Mouse (Mus musculus) layer of hippocampus, adult 11-12 months (tissue): ENCODE results near the gene Rbm33.

Source experiments
- DNase-seq: peaks from one replicate; pipeline ENCODE4 v3.0.0; 2022; ENCODE audit warnings: low spot score

Gene Rbm33

DNA sequence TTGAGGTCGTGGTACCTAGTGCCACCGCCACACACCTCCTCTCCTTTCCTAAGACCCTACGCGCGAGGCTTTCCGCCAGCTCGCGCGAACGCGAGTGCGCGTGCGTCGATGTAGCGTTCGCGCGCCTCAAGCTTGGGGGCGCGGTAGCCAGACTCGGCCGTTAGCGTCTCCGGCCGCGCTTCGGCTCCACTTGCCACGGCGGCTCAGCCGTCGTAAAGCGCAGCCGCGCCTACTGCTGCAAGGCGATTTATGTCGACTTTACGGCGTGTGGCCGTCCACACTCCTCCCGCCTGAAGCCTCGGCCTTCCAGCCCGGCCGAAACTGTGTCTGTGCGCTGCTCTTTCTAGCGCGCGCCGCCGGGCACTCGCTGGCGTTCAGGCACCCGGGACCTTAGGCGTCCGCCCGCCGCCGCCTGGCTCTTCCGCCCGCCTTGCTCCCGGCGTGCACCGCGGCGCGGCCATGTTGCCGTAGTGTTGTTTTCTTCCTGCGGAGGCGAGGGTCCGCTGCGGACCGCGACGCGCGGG lies at the start of gene Rbm33:
Rbm33 (plus strand) TSS at position 400 of the 524 bp plus-strand sequence.
- peak; percentile 88 for DNase-seq

DNA sequence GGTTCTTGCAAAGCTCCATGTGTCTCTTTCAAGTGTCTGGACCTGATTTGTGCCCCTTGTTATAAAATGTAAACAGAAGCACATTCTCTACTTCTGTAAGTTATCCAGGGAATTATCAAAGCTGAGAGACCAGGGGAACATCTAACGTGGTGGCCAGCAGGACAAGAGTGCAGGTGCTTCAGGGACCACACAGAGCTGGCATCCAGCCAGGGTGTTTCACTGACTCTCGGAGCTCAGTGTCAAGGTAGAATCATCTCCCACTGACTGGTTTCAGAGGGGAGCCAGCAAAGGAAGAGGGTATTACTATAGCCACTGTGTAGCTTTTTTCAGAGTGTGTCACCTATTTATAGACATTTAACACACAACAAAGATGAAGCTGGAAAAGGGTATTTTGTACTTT lies 49.3 kb upstream of the Rbm33 start:
- no peak for DNase-seq

DNA sequence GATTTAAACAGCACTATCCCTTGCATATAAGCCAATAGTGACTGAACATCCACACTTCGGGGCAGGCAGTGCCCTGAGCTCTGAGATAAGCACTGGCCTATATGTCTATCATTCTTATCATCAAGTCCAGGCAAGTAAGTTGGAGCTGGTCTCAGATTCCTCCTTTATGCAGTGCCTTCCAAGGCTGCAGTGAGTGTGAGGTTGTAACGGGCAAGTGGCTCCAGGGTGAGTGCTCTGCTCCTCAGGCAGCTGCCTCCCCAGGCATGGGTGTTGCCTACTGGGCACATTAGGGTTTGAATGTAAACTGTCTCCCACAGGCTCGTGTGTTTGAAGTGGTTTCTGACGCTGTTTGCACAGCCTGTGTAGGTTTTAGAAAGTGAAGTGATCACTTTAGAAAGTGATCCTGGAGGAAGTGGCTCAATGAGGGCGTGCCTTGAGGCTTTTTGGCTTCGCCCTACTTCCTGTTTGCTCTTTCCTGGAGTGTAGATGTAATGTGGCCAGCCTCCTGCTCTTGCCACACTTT lies 47.4 kb upstream of the Rbm33 start:
- DNase-seq: no peak

DNA sequence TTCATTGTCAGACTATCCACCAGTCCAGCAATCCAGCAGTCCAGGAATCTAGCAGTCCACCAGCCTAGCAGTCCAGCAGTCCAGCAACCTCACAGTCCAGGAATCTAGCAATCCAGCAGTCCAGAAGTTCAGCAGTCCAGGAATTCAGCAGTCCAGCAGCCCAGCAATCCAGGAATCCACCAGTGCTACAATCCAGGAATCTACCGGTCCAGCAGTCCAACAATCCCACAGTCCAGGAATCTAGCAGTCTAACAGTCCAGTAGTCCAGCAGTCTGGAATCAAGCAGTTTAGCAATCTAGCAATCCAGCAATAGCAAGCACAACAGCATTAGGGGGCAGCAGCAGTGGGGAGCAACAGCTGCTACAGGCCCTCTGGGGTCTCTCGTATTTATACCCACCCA lies 44.1 kb upstream of the Rbm33 start:
- no peak for DNase-seq

DNA sequence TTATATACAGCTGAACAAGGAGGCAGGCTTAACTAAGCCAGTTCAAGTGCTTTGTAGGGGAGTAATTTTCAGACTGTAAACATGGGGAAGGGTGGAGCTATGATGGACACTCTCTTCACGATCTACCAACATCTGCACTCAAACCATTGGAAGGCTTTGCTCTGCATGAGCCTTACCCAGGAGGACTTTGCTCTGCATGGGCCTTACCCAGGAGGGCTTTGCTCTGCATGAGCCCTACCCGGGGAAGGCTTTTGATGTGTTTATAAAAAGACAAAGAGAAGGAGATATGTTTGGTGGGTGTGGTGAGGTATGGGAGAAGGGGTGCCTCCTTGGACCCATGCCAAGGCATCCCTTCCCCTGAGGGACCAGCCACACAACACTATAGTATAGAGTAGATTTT lies 39.6 kb upstream of the Rbm33 start:
- DNase-seq: no peak

DNA sequence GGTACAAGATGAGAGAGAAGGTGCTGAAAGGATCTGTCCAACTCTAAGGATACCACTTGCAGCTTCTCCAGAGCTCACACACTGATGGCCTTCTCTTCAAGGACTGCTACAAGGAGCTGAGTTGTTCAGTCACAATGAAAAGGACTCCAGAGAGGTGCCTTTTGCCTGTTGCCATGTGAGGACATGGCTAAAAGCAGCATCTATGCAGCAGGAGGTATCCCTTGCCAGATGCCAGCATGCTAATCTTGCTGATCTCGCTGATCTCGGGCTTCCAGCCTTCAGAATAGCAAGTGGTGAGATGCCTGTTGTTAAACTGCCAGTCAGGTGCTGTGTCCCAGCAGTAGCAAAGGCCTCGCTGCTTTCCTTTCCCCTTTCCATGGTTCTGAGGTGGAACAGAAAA lies 27.8 kb upstream of the Rbm33 start:
- DNase-seq: no peak

DNA sequence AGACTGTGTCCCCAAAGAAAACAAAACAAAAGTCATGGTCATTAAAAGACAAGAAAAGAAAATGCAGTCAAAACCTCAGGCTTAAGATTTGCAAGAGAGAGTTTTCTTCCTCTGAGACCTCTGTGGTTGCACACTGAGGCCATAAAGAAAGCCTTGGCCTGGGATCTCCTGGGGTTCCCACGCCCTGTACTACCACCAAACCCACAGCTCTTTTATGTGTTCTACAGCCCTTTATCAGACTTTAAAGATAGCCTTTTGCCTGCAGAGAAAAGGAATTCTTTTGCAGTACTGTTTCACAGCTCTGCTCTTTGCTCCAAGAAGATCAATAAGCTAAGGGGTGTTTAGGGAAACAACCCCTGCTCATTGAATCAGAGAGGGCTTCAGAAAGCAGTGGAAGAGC lies 26.3 kb upstream of the Rbm33 start:
- DNase-seq: no peak

DNA sequence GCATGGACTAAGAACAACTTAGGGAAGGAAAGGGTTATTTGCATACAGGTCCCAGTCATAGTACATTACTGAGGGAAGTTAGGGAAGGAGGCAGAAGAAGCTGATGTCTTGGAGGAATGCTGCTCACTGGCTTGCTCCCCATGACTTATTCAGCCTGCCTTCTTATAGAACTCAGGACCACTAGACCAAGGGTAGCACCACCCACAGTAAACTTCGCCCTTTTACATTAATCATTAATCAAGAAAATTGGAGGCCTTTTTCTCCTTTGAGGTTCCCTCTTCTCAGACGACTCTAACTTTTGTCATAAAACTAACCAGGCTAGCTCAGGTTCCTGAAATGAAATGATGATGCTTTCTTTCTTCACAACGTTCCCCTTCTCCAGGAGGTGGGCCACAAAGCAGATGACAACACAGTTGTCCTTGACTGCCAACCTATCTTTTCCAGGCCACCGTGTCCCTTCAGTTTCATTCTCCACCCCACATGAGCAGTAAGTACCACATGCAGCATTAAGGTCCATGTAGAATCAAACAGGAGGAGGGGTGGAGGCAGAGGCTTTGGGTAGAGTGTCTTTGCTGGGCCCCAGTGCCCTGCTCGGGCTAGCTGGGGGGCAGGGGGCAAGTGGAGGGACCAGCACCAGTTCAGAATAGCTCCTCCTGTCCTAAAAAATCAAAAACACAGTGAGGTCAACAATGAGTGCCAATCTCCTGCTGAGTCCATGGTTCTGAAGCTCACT lies 25.6 kb upstream of the Rbm33 start:
- no peak for DNase-seq

DNA sequence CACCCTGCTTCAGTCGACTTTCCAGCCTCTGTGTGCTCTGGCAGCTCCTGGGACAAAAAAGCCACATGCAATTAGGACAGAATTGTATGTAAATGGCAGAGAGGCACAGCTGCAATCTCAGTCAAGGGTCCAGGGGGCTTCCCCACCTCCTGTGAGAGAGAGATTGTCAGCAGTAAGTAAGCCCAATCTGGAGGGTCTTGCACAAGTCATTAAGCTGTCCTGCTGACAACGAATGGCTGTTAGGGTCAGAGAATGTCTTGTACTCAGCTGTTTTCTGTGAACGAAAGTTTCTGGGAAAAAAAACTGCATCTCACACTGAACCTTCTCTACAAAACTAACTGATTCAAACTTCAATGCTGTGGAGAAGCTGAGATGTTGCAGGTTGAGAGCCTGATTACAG lies 24.6 kb upstream of the Rbm33 start:
- no peak for DNase-seq

DNA sequence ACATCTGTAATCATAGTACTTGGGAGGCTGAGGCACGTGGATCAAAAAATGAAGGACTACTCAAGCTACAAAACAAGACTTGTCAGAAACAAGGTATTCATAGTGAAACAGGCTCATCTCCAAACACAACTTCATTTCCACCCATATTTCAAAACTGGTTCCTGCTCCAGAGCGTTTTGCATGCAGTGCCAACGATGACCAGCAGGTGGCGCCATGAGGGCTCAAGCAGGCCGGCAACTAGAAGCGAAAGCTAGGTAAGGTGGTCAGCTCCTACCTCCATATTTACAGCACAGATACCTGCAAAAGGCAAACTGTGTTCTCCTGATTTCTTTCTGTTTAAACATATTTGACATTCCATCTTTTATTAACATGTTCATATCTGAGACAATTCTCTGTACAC lies 22.9 kb upstream of the Rbm33 start:
- DNase-seq: peak; percentile 89

DNA sequence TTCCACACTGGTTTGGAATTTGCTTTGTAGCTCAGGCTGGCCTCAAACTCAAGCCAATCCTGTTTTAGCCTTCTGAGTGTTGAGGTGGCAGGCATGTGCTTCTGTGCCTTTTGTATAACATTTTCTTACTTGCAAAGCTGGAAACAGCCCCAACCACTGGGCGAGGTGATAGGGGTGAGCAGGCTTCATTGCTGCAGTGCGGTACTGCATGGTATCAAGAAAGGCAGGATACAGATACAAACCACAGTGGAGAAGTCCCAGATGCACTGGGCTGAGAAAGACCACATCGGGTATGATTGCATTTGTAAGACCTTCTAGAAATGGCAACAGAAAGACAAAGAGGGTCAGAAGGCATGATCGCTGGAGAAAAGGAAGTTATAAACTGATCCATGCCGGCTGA lies 18.8 kb upstream of the Rbm33 start:
- no peak for DNase-seq

DNA sequence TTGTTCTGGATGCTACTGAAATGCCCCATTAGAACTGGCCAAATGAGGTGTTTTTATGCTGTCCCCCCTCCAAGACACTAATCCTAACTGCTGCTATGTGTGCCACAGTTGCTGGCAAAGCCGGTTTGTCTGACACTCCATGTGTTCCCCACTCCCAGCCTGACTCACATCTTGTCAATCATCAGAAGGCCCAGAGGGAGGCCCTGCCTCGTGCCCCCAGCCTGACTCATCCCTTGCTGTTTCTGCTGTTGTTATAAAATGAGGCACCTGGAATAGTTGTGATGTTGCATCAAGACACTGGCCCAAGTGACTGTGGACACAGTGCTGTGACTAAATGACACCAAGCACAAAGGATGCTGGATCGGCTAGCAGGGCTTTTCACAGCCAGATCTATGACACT lies 18.2 kb upstream of the Rbm33 start:
- DNase-seq: no peak

DNA sequence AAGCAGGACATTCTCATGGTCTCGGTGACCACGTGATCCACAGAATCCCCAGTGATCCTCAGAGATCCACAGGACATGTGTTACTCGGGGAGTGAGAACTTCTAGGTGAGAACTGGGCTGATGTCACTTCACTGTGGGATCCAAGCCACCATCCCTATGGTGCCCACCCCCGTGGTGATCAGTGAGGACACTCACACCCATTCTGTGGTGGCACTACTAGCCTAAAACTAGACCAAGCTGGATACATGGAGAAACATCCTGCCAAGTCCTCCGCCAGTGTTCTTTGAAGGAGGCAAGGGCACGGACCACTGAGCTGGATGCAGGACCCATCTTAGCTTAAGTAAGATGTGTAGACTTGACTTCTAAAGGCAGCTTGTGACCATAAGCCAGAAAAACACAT lies 17.6 kb upstream of the Rbm33 start:
- no peak for DNase-seq

DNA sequence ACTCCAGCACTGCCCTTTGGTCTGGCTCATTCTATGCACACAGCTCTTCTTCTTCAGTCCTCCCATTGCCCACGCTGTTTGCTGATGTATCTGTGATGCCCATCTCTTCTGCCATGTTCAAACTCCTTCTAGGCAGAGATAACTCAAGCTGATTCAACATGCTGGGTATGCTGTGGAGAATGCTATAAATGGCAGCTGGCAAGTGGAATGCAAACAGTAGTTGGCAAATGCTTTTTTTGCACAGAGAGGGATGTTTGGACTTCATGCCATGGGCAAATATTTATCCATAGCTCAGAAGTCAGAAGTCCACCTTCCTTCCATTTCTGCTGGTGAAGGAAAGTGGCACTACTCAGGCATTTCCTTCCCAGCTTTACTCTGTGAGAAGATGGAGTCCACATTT lies 14.2 kb upstream of the Rbm33 start:
- no peak for DNase-seq

DNA sequence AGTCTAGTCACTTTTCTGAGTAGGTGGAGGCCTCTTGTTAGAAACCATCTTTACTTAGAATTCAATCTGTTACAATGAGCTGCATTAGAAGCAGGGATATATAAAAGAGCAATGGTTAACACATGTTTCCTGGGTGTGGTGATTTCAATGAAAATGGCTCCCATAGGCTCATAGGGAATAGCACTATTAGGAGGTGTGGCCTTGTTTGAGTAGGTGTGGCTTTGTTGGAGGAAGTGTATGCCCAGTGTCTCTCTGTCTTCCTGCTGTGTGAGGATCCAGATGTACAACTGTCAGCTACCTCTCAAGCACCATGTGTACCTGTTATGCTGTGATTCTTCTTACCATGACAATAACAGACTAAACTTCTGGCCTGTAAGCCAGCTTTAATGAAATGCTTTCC lies 12.4 kb upstream of the Rbm33 start:
- DNase-seq: no peak

DNA sequence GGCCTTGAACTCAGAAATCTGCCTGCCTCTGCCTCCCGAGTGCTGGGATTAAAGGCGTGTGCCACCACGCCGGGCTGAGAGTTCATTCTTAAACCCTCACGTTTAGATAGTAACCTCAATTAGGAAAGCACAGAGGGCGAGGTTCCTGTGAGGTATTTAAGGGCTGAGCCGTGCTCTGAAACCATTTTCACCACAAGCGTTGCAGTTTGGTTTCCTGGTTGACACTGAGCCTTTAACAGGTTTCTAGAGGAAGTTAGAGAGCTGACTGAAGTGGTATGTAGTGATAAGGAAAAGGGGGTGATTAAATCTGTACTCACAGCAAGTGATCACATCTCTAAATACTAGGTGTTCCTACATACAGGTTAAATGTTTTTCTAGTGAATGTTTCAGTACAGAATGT lies 1.4 kb upstream of the Rbm33 start:
- no peak for DNase-seq

DNA sequence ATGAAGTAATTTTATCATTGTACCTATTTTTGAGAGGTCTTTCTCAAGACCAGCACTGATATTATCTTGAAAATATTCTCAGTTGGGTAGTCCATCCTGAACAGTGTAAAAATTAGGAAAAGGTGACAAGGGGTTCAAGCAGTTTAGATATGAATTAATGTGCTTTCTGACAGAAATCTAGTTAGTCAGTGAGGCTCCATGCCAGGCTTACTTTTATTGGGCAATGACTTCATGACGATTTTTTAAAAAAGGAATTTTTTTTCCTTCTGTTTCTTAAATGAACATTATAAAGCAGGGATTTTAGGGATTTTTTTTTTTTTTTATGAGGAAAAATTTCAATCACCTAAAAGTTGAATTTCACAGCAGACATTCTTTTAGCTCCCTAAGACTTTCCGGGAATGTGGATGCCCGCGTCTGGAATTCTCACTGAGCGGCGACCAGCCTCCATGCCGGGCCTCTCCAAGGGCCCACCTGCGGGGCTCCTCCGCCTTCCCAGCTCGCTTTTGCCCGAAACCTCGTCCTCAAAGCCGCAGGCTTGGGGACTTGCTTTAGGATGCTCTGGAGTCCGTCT lies 685 bp upstream of the Rbm33 start:
- DNase-seq: no peak

DNA sequence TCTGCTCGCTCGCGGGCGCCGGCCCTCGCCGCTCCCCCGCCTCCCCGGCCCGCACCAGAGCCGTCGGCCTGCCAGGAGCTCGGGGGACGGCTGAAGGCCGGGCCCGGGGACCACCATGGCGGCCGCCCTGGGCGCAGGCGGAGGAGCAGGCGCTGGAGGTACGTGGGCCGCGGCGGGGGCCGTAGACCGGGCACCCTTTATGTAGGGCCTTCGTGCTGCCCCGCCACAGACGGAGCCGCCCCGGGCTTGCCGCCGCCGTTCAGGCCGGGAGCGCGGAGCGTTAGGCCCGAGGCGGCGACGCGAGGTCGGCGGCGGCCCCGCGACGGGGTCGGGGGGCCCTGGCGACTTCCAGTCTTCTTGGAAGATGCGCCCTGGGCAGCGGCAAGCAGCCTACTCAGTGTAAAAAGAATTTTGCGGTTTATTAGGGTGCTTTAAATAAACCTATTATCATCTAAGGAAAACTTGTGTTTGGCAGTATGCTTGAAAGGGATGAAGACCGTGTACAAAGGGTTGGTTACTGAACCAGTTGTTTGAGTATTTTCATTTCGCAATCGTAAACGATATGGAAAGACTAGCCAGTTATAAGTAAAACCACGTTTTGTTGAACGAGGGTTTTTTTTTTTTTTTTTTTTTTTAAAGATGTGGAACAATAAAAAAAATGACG lies 464 bp downstream of the Rbm33 start:
- DNase-seq: no peak

DNA sequence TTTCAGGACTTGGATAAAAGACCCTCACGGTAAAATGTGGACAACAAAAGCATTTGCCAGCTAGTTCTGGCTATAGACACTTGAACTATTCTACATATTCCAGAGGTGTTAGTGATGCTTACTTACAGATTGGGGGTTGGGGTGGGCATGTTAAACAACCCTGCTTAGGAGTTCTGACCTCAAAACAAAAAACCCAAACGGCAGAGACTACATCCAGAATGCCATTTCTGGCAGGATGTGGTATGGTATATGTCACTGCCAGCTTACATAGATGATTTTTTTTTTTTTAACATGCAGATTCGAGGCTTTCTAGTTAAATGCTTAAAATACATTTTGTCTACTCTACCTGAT lies 971 bp downstream of the Rbm33 start:
- DNase-seq: no peak

DNA sequence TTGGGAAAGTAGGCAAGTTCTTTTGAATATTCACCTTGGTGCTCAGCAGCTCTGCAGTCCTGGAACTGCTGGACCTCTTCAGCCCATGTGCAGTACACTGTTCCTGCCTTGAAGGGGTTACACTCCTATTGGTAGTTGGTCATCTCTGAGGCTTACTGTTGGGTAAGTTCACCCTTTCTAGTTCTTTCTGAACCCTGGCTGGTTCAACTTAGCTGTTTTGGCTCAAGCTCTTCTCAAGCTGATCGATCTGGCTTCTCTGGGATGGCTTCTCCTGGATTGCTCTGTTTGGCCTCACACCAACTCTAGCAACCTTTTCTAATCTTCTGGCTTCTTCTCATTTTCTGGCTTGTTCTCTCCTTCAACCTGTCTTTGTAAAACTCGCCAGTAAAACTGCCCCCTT lies 1.8 kb downstream of the Rbm33 start:
- no peak for DNase-seq

DNA sequence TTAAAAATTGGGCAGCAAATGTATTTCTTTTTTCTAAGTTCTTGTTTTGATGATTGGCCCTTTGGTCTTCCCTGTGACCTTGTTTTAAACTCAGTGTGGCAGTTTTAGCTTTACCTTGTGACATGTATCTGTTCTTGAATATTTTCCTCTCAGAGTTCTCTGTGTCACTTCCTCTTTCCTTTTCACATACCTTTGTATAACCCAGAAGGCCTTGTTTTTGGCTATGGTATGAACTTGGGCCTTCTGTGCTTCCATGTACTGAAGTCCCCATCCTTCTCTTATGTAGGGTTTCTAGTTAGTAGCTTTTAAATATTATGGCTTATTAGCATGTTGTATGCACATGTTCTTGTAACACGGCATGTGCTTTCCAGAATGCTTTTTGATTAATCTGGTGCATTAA lies 4.8 kb downstream of the Rbm33 start:
- DNase-seq: no peak

DNA sequence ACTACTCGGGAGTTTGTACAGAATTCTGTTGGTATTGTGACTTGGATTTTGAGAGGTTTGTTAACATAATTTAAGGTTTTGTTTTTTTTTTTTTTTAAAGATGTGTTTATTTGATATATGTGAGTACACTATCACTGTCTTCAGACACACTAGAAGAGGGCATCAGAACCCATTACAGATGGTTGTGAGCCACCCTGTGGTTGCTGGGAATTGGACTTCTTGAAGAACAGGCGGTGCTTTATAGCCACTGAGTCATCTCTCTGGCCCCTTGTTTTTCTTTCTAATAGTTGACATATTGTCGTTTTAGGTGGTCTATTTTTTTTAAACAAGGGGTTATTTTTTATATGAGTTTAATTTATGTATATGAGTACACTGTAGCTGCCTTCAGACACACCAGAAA lies 5.3 kb downstream of the Rbm33 start:
- DNase-seq: no peak

DNA sequence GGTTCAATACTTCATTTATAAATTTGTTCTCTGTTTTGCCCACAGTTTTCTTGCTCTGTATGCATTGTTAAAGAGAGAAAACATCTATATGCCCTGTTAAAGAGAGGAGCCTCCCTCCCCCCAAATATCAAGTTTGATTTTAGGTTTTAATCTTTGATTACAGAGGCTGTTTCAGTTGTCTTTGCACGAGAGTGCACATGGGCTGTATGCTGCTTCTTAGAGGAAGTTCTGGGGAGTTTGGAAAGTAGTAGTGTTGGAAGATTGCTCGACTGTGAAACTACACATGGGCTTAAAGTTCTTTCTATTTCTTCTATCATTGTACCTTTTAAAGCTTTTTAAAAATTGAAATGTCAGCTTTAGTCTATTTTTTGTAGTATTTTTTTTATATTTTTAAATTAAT lies 6.9 kb downstream of the Rbm33 start:
- DNase-seq: no peak
